Mouse (Mus musculus) ovary, adult 18-20 months (tissue): Measurements from ENCODE around the gene Gmip.

Source experiments
- DNase-seq: peaks from one replicate; pipeline ENCODE4 v3.0.0; 2022; ENCODE audit warnings: low spot score, mixed read lengths

Gmip gene

GRCm38 (mm10) chr8:69804537-69804936 lies 3.9 kb upstream of the Gmip start:
- peak; percentile 0 for DNase-seq

GRCm38 (mm10) chr8:69805086-69805485 lies 3.4 kb upstream of the Gmip start:
- DNase-seq, result no peak

GRCm38 (mm10) chr8:69805491-69805890 lies 3.0 kb upstream of the Gmip start:
- DNase-seq, result no peak

- no peak for DNase-seq
Measured at GRCm38 (mm10) chr8:69807236-69807635, 1.2 kb upstream of the Gmip start.

- no peak for DNase-seq
Measured at GRCm38 (mm10) chr8:69808864-69809403, 455 bp downstream of the Gmip start.

GRCm38 (mm10) chr8:69809820-69810219 lies 1.3 kb downstream of the Gmip start:
- DNase-seq, result no peak

- no peak for DNase-seq
Measured at GRCm38 (mm10) chr8:69814881-69815280, 6.4 kb downstream of the Gmip start.

- no peak for DNase-seq
Measured at GRCm38 (mm10) chr8:69815396-69815795, 6.9 kb downstream of the Gmip start.

GRCm38 (mm10) chr8:69820466-69820865 lies 12.0 kb downstream of the Gmip start:
- no peak for DNase-seq

- peak; percentile 44 for DNase-seq
Measured at GRCm38 (mm10) chr8:69821971-69822385, 13.5 kb downstream of the Gmip start.

GRCm38 (mm10) chr8:69822386-69823191 lies 14.1 kb downstream of the Gmip start, which contains the start of gene Lpar2:
Gene Lpar2, plus strand, starts transcription at chr8:69822429.
- DNase-seq, result peak; percentile 68

- DNase-seq, result no peak
Measured at GRCm38 (mm10) chr8:69826371-69826770, 17.9 kb downstream of the Gmip start.

- peak; percentile 90 for DNase-seq
Measured at GRCm38 (mm10) chr8:69832298-69832853, 23.9 kb downstream of the Gmip start, which contains the start of gene Pbx4. Gene Pbx4, plus strand, starts transcription at chr8:69832491.

- no peak for DNase-seq
Measured at GRCm38 (mm10) chr8:69837057-69837682, 28.7 kb downstream of the Gmip start.

- DNase-seq, result no peak
Measured at GRCm38 (mm10) chr8:69847167-69848065, 38.9 kb downstream of the Gmip start.

GRCm38 (mm10) chr8:69848951-69849350 lies 40.5 kb downstream of the Gmip start:
- peak; percentile 19 for DNase-seq

GRCm38 (mm10) chr8:69849899-69850298 lies 41.4 kb downstream of the Gmip start:
- DNase-seq, result no peak

GRCm38 (mm10) chr8:69850926-69851506 lies 42.5 kb downstream of the Gmip start:
- no peak for DNase-seq

GRCm38 (mm10) chr8:69853869-69854268 lies 45.4 kb downstream of the Gmip start:
- DNase-seq, result no peak

GRCm38 (mm10) chr8:69860807-69861206 lies 52.3 kb downstream of the Gmip start:
- no peak for DNase-seq

- no peak for DNase-seq
Measured at GRCm38 (mm10) chr8:69861251-69861650, 52.8 kb downstream of the Gmip start.
